Mouse (Mus musculus): ENCODE results near the gene Zfp800. TPM values are rescaled to one million over a fixed set of nuclear protein-coding genes. Genes with fewer than 3 reads are reported as not detected.

The Zfp800 gene
- total and polyA plus RNA-seq, 2 experiments from 2014 or later, result 16.5 to 22.1 TPM

DNA sequence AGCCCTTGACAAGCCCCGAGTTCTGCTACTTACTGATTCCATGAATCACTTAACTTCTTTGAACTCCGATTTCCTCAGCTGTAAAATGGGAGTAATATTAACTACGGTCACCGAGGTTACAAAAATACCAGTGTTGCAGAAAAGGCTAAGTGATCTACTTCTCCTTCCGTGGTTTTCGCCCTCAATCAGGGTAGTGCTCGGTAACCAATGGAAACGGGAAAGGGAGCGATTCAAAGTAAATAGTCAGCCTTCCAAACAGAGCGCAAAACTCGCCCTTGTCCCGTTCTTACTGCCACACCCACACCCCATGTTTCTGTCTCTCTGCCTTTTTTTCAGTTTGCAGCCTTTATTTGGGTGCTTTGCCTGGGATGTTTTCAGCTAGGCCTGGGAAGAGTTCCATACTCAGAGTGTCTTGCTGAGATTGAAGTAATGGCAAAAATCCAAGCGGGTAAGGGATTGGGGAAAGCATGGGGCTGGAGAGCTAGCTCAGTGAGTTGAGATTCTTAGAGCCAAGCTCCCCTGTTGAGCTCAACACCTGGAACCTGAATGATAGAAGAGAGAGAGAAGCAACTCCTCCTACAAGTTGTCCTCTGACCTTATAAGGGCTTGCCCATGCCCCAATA is 78.0 kb downstream of the Zfp800 start:
- DNase-seq, result peak; percentile 16
- 56% methylated on average over 13 of the region's 13 CpGs for WGBS
- H3K36me3 ChIP-seq (ENCODE audit: insufficient read depth), result no peaks in the 10 kb centered on the region

DNA sequence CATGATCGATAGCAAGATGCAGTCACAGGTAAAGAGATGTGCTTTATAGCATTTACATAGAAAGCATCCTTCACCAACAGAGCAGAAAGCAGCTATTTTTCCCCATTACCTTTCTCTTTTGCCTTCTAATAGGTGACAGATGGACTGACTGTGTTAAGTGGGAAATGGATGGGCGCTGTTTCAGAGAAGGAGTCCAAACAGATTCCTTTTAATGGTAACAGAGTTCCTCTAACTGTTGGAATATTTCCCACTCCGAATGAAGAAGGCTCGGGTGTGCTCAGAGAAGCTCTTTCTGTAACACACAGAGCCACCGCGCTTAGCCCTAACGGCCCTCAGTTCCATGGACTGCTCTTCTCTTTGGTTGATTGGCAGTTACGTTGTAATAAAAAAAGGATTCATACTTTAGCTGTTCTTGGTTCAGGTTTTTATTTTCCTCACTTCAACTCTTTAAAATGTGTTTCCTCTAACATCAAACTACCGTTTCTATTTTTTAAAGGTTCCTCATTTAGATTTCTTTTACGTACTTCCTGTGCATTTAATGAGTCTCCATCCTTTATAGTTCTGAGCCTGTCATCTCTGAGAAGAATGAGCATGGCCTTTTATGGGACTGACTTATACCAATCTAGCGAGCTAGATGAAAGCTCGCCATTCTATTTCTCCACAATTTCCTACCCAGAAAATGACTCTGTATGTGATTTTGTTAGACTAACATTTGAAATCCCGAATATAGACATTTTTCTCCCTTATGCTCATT is 78.8 kb downstream of the Zfp800 start:
- ATAC-seq (no peak), DNase-seq (no peak)
- no peaks in the 10 kb centered on the region for H3K36me3 ChIP-seq (ENCODE audit: insufficient read depth)
- TF ChIP-seq CTCF (IDR thresholded peaks at IDR 0.05; ENCODE audit: low read depth), result no peak
- no peak overlapping the region for H3K9ac ChIP-seq
- H3K27me3 ChIP-seq (ENCODE audit: insufficient read depth, low read length), result no peaks in the 10 kb centered on the region
- no peaks in the 10 kb centered on the region for H3K4me1 ChIP-seq (ENCODE audit: insufficient read depth)
- no peaks in the 10 kb centered on the region for H3K9me3 ChIP-seq (ENCODE audit: low read length)
- no peak overlapping the region for H3K4me3 ChIP-seq (ENCODE audit: low read depth, low read length)
- 57% methylated on average over 13 of the region's 13 CpGs for whole genome bisulfite sequencing
- no peak overlapping the region for H3K27ac ChIP-seq (ENCODE audit: low read depth, low read length)
- H3K4me2 ChIP-seq (ENCODE audit: low read depth), result no peak overlapping the region

More for the DNA sequence above, 78.0 kb downstream of the Zfp800 start:
- Histone ChIP-seq H3K27me3 (ENCODE audit: insufficient read depth, low read length) (no peaks in the 10 kb centered on the region), H3K4me2 (ENCODE audit: low read depth) (no peak overlapping the region), H3K9ac (no peak overlapping the region), H3K9me3 (ENCODE audit: low read length) (no peaks in the 10 kb centered on the region), H3K4me3 (ENCODE audit: low read depth, low read length) (no peak overlapping the region), H3K27ac (ENCODE audit: low read depth, low read length) (no peak overlapping the region), H3K4me1 (ENCODE audit: insufficient read depth) (no peaks in the 10 kb centered on the region)
- 0 out of 2 replicates have a peak, but pooled peaks have one; percentile 32 for ATAC-seq
- no peak for TF ChIP-seq CTCF (IDR thresholded peaks at IDR 0.05; ENCODE audit: low read depth)

DNA sequence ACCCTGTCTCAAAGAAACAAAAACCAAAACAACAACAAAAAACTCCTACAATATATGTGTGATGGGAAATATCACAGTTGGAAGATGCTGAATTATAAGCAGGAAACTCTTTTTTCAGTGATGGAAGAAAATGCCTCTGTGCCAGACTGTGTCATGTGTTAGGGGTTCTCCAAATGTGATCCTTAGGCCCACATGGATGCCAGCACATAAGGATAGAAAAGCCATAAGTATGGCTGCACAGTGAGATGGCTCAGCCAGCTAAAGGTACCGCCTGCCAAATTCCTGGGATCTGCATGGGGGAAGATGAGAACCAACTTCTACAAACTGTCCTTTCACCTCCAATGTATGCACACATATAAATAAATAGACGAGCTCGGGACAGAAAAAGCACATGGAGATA is 82.6 kb downstream of the Zfp800 start:
- H3K27me3 ChIP-seq (ENCODE audit: insufficient read depth, low read length), result no peaks in the 10 kb centered on the region
- H3K4me3 ChIP-seq (ENCODE audit: low read depth, low read length), result no peak overlapping the region
- H3K36me3 ChIP-seq (ENCODE audit: insufficient read depth), result no peaks in the 10 kb centered on the region
- ATAC-seq (peak; percentile 76), DNase-seq (peak; percentile 26)
- H3K4me1 ChIP-seq (ENCODE audit: insufficient read depth), result no peaks in the 10 kb centered on the region
- no peak overlapping the region for H3K27ac ChIP-seq (ENCODE audit: low read depth, low read length)
- WGBS, result 77% methylated on average over 3 of the region's 3 CpGs
- no peak overlapping the region for H3K4me2 ChIP-seq (ENCODE audit: low read depth)
- H3K9me3 ChIP-seq (ENCODE audit: low read length), result no peaks in the 10 kb centered on the region
- H3K9ac ChIP-seq, result no peak overlapping the region
- no peak for TF ChIP-seq CTCF (IDR thresholded peaks at IDR 0.05; ENCODE audit: low read depth)

DNA sequence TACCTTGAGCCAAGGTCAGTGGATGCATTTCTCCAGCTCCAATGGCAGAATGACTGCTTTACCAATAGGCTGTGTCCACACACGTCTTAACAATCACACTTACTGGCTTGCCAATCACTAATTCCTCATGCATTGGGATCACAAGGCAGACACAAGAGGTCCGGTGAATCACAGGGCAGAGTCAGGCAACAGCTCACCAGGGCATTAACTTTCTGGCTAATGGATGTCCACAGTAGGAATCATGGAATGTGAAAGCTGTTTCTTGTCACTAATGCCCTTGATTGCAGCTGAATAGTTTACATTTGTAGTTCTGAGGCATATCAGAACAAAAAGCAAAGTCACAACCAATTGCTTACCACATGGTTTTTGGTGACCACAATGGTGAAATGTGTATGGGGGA is 85.7 kb downstream of the Zfp800 start:
- no peak for ATAC-seq
- H3K4me1 ChIP-seq (ENCODE audit: insufficient read depth), result no peaks in the 10 kb centered on the region
- no peak for TF ChIP-seq CTCF (IDR thresholded peaks at IDR 0.05; ENCODE audit: low read depth)
- H3K36me3 ChIP-seq (ENCODE audit: insufficient read depth), result no peaks in the 10 kb centered on the region
- DNase-seq, result no peak
- no peaks in the 10 kb centered on the region for H3K27me3 ChIP-seq (ENCODE audit: insufficient read depth, low read length)
- no peak overlapping the region for H3K4me3 ChIP-seq (ENCODE audit: low read depth, low read length)
- H3K4me2 ChIP-seq (ENCODE audit: low read depth), result no peak overlapping the region
- no peak overlapping the region for H3K9ac ChIP-seq
- H3K9me3 ChIP-seq (ENCODE audit: low read length), result no peaks in the 10 kb centered on the region
- 73% methylated on average over 2 of the region's 2 CpGs for WGBS
- no peak overlapping the region for H3K27ac ChIP-seq (ENCODE audit: low read depth, low read length)

DNA sequence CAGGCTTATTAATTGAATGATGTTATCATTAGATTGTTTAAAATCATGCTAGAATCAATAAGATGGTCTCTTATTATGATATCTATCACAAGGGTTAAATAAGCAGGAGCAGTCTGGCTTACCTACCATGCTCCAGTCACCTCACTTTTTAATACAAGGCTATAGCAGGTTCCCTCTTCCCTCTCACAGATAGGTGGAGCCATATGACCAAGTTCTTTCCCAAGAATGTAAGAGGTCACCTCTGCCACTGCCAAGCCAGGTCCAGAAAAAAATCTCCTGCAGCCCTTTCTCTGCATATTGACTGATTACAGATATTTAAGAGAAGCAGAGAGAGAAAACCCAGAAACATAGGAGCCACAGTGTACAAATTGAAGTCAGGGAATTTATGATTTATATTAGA is 88.1 kb downstream of the Zfp800 start:
- peak; percentile 35 for TF ChIP-seq CTCF (IDR thresholded peaks at IDR 0.05; ENCODE audit: low read depth)

DNA sequence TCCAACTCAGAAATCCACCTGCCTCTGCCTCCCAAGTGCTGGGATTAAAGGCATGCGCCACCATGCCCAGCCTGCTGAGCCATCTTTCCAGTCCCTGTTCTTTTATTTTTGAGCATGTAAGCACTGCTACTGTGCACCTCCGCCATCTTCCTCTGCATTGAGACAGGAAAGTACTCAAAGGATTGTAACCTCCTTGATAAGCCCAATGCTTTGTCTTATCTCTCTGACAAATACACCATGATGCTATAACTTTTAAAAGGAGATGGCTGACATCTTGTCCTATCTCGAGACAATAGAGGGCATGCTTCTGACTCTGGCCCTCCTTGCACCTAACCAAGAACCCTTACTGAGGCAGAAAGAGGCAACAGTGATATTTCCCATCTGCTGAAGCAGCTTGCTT is 88.9 kb downstream of the Zfp800 start:
- TF ChIP-seq CTCF (IDR thresholded peaks at IDR 0.05; ENCODE audit: low read depth), result no peak
- Histone ChIP-seq H3K9me3 (ENCODE audit: low read length) (no peaks in the 10 kb centered on the region), H3K27ac (ENCODE audit: low read depth, low read length) (no peak overlapping the region), H3K9ac (no peak overlapping the region), H3K4me3 (ENCODE audit: low read depth, low read length) (no peak overlapping the region), H3K36me3 (ENCODE audit: insufficient read depth) (no peaks in the 10 kb centered on the region), H3K4me2 (ENCODE audit: low read depth) (no peak overlapping the region), H3K27me3 (ENCODE audit: insufficient read depth, low read length) (no peaks in the 10 kb centered on the region), H3K4me1 (ENCODE audit: insufficient read depth) (no peaks in the 10 kb centered on the region)
- ATAC-seq, result no peak
- DNase-seq, result no peak
- 88% methylated on average over 3 of the region's 3 CpGs for WGBS

More for the DNA sequence above, 88.1 kb downstream of the Zfp800 start:
- H3K4me3 ChIP-seq (ENCODE audit: low read depth, low read length), result no peak overlapping the region
- no peaks in the 10 kb centered on the region for H3K36me3 ChIP-seq (ENCODE audit: insufficient read depth)
- DNase-seq, result no peak
- no peak overlapping the region for H3K9ac ChIP-seq
- no peak overlapping the region for H3K4me2 ChIP-seq (ENCODE audit: low read depth)
- H3K4me1 ChIP-seq (ENCODE audit: insufficient read depth), result no peaks in the 10 kb centered on the region
- no peaks in the 10 kb centered on the region for H3K9me3 ChIP-seq (ENCODE audit: low read length)
- H3K27ac ChIP-seq (ENCODE audit: low read depth, low read length), result no peak overlapping the region
- no peaks in the 10 kb centered on the region for H3K27me3 ChIP-seq (ENCODE audit: insufficient read depth, low read length)
- no peak for ATAC-seq

DNA sequence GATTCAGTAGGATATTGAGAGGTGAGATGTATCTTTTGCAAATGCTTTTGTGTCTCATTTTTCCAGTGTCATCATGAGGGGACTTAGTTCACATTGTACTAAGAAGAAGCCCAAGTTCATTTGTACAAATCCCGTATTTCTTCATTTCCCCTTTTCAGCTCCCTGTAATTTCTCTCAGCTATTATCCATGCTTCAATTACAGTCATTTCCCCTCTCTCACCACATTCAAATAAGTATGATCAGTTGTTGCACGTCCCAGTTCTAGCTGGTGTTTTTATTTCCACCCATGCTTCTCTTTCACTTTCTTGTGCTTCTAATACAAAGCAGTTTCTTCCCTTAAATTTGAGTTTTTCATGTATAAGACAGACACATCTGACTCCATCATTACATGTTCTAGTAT is 91.1 kb downstream of the Zfp800 start:
- no peak overlapping the region for H3K4me2 ChIP-seq (ENCODE audit: low read depth)
- H3K27me3 ChIP-seq (ENCODE audit: insufficient read depth, low read length), result no peaks in the 10 kb centered on the region
- 72% methylated on average over 2 of the region's 2 CpGs for WGBS
- no peak for TF ChIP-seq CTCF (IDR thresholded peaks at IDR 0.05; ENCODE audit: low read depth)
- H3K4me1 ChIP-seq (ENCODE audit: insufficient read depth), result no peaks in the 10 kb centered on the region
- H3K36me3 ChIP-seq (ENCODE audit: insufficient read depth), result no peaks in the 10 kb centered on the region
- H3K9ac ChIP-seq, result no peak overlapping the region
- no peaks in the 10 kb centered on the region for H3K9me3 ChIP-seq (ENCODE audit: low read length)
- DNase-seq (no peak), ATAC-seq (no peak)
- H3K4me3 ChIP-seq (ENCODE audit: low read depth, low read length), result no peak overlapping the region
- no peak overlapping the region for H3K27ac ChIP-seq (ENCODE audit: low read depth, low read length)
